Mouse (Mus musculus) embryonic fibroblast, embryonic 13.5 days (primary cell): ENCODE data around the gene Zfp341. TPM values are rescaled to one million over a fixed set of nuclear protein-coding genes. Genes with fewer than 3 reads are reported as not detected.

Experiments used
- H3K27ac ChIP-seq: 2 replicates; pipeline ENCODE4 v1.5.1; 2012; ENCODE audit warnings: low read length, control low read depth, inconsistent platforms; ENCODE audit not compliant: insufficient read depth
- H3K4me1 ChIP-seq: 2 replicates; pipeline ENCODE4 v1.6.1; 2011; ENCODE audit warnings: low read length; ENCODE audit not compliant: control insufficient read depth, insufficient read depth
- H3K4me3 ChIP-seq: 2 replicates; pipeline ENCODE4 v1.5.1; 2011; ENCODE audit warnings: mild to moderate bottlenecking, control low read depth, low read length; ENCODE audit not compliant: insufficient read depth
- CTCF ChIP-seq: IDR thresholded peaks from 2 replicates; pipeline ENCODE4 v1.5.1; 2011; ENCODE audit warnings: mild to moderate bottlenecking, control low read depth, low read length, moderate library complexity, borderline replicate concordance; ENCODE audit not compliant: insufficient read depth
- POLR2A ChIP-seq: IDR thresholded peaks from 2 replicates; pipeline ENCODE4 v1.6.1; 2011; ENCODE audit warnings: low read depth, mild to moderate bottlenecking, control low read depth, low read length, moderate library complexity
- polyA plus RNA-seq: library from polyadenylated mRNA; stranded (reverse); fragments of >200 nt; gene quantifications from 2 replicates; pipeline ENCODE4 v1.2.4, GENCODE M21; 2011; ENCODE audit warnings: low read depth; ENCODE audit not compliant: missing spikeins, insufficient read length

The Zfp341 gene
- polyA plus RNA-seq, 1 experiment, result 1.8 TPM

DNA sequence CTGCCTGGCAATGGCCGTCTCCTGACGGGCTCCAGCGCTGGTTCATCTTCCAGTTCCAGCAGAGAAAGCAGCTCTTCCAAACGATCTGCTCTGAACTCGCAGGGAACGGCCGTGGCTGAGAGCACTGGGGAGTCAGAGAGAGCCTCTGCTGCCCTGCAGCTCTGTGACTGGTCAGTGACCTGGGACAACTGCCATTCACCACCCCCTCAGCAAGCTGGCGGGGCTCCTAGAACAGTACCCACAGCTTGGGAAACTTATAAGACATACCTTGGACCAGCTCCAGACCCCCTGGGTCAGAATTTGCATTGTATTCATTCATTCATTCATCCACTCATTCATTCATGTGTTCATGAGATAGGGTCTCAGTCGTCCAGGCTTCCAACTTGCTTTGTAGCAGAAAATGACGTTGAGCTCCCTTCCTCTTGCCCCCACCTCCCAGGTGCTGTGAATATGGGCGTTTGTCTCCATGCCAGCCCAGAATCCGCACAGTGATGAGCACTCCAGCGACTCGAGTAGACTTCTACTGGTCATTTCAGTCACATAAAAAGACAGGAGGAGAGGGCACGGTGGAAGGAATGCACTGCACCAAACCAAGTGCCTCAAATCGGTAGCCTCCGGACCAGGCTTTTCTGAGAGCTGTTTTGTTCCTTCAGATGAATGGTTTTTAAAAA lies 28.0 kb upstream of the Zfp341 start:
- Histone ChIP-seq H3K27ac (no peak overlapping the region), H3K4me3 (no peak overlapping the region), H3K4me1 (no peaks in the 10 kb centered on the region)
- no peak for TF ChIP-seq POLR2A
- no peak for TF ChIP-seq CTCF

DNA sequence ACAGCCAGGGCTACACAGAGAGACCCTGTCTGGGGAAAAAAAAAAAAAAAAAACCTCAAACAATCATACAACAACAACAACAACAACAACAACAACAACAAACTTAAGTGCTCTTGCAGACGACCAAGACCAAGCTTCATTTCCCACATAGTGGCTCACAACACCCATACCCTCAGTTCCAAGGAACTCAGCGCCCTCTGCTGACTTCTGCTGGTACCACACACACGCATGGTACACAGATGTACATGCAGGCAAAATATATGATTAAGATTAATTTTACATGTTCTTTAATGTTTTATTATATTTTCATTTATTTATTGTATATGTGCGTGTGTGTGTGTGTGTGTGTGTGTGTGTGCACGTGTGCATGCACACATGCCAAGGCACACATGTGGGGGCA lies 26.7 kb upstream of the Zfp341 start:
- TF ChIP-seq CTCF (peak; percentile 50; the same call in 1 of the 2 replicates), POLR2A (no peak)

DNA sequence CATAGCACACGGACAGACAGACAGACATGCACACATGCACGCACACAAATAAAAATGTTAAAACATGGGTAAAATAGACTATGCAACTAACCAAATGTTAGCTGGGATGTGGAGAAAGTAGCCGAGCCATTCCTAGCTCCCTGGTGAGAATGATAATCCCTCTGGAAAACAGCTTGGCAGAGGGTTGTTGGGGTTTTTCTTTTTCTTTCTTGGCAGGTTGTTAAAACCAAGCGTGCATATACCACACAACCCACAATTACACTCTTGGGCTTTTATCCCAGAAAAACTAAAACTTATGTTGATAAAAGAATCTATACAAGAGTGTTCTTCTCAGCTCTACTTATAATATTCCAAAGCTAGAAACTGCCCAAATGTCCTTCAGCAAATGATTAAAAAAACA lies 24.0 kb upstream of the Zfp341 start:
- H3K27ac ChIP-seq, result no peak overlapping the region
- no peaks in the 10 kb centered on the region for H3K4me1 ChIP-seq
- TF ChIP-seq CTCF (no peak), POLR2A (no peak)
- H3K4me3 ChIP-seq, result no peak overlapping the region

More for the DNA sequence above, 26.7 kb upstream of the Zfp341 start:
- Histone ChIP-seq H3K27ac (no peak overlapping the region), H3K4me3 (no peak overlapping the region), H3K4me1 (no peaks in the 10 kb centered on the region)

GRCm38 (mm10) chr2:154591239-154591638 lies 21.9 kb upstream of the Zfp341 start:
- TF ChIP-seq CTCF (no peak), POLR2A (no peak)
- Histone ChIP-seq H3K27ac (no peak overlapping the region), H3K4me3 (no peak overlapping the region), H3K4me1 (no peaks in the 10 kb centered on the region)

DNA sequence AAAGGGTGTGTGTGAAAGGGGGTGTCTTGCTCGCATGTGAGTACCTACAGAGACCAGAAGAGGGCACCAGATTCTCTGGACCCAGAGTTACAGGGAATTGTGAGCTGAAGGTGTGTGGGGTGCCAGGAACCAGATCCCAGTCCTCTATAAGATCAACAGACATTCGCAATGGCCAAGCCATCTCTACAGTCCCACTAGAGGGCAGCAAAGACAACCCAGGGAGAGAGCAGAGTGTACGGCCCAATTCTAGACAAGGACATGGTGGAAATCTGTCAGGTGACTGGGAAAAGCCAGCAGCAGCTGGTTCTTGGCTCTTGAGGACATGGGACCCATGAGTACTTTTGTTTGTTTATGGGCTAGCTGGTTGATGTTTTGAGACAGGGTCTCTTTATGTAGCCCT lies 20.1 kb upstream of the Zfp341 start:
- TF ChIP-seq CTCF (peak; percentile 38; the same call in 1 of the 2 replicates), POLR2A (no peak)
- Histone ChIP-seq H3K4me1 (no peaks in the 10 kb centered on the region), H3K4me3 (no peak overlapping the region), H3K27ac (no peak overlapping the region)

GRCm38 (mm10) chr2:154595775-154596174 lies 17.3 kb upstream of the Zfp341 start:
- Histone ChIP-seq H3K27ac (no peak overlapping the region), H3K4me3 (no peak overlapping the region), H3K4me1 (no peaks in the 10 kb centered on the region)
- TF ChIP-seq POLR2A (no peak), CTCF (no peak)

DNA sequence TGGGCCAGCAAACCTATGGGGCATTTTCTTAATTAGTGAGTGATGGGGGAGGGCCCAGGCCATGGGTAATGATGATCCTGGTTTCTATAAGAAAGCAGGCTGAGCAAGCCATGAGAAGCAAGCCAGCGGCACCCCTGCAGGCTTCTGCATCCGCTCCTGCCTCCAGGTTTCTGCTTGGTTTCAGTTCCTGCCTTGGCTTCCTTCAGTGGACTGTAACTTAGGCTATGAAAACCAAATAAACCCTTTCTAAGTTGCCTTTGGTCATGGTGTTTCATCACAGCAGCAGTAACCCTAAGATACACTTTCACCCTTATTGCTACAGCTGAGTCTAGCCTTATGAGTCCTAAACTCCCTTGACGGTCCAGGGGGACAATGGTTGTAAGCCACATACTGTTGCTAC lies 15.7 kb upstream of the Zfp341 start:
- Histone ChIP-seq H3K4me1 (no peaks in the 10 kb centered on the region), H3K27ac (no peak overlapping the region), H3K4me3 (no peak overlapping the region)
- TF ChIP-seq POLR2A (no peak), CTCF (no peak)

GRCm38 (mm10) chr2:154600586-154600985 lies 12.5 kb upstream of the Zfp341 start:
- Histone ChIP-seq H3K4me1 (no peaks in the 10 kb centered on the region), H3K27ac (no peak overlapping the region), H3K4me3 (no peak overlapping the region)
- TF ChIP-seq POLR2A (no peak), CTCF (no peak)

- TF ChIP-seq CTCF (no peak), POLR2A (no peak)
- H3K4me3 ChIP-seq, result no peak overlapping the region
- H3K4me1 ChIP-seq, result no peaks in the 10 kb centered on the region
- H3K27ac ChIP-seq, result no peak overlapping the region
These were observed 11.8 kb upstream of the Zfp341 start for GRCm38 (mm10) chr2:154601324-154601723.

DNA sequence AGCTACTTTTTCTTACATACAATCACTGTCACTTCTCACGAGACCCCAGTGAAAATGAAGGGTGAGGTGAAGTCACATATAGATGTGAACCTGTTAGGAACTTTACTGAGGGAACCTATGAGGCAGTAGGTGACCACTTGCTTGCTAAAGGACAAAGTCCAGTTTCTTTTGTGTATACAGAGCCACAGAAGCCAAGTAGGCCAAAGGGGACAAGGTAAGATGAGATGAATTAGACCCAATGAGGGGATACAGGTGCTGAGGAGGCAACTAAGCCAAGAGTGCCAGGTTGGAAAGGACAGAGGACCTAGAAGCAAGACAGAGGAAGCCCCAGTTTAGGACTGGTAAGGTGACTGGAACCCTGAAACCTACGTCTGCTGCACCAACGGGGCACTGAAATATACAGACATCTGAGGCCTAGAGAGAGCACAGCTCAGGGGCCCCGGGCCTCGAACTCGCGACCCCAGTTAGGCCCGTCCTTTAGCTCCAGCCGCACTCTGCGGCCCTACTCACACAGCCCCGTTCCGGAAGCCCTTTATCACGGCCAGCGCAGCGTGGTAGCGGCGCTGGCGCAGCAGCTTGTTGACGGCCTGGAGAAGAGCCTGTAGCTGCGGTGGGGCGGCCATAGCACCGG lies 10.0 kb upstream of the Zfp341 start:
- Histone ChIP-seq H3K4me3 (peak overlapping the region; percentile 81), H3K4me1 (no peaks in the 10 kb centered on the region), H3K27ac (no peak overlapping the region)
- TF ChIP-seq POLR2A (0 out of 2 replicates have a peak, but pooled peaks have one; percentile 67), CTCF (no peak)
